Mouse (Mus musculus) embryonic fibroblast, embryonic 13.5 days (primary cell): Measurements from ENCODE around the gene Acer3.

ENCODE experiments used
- CTCF ChIP-seq: IDR thresholded peaks from 2 replicates; pipeline ENCODE4 v1.5.1; 2011; ENCODE audit warnings: mild to moderate bottlenecking, control low read depth, low read length, moderate library complexity, borderline replicate concordance; ENCODE audit not compliant: insufficient read depth
- POLR2A ChIP-seq: IDR thresholded peaks from 2 replicates; pipeline ENCODE4 v1.6.1; 2011; ENCODE audit warnings: low read depth, mild to moderate bottlenecking, control low read depth, low read length, moderate library complexity

DNA sequence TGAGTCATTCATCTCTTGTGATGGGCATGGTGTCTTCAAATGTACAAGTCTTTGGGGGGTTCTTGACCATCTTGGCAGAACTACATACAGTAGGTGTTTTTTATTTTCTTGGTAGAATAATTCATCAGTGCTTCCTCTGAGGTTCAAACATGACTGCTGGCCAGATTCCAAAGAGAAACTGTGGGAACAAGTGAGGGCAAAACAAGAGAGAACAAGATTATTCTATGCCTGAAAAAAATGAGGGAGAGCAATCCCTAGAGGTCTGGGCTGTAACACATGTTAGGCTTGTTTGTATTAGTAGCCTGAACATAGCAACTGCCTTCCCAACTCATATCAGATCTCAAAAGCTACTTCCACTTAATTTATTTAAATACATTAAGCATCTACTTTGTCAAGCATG lies 104.3 kb downstream of the Acer3 start:
- TF ChIP-seq CTCF (no peak), POLR2A (no peak)
